ENCODE assay signal across 19 mouse cellular contexts in the genomic region with DNA sequence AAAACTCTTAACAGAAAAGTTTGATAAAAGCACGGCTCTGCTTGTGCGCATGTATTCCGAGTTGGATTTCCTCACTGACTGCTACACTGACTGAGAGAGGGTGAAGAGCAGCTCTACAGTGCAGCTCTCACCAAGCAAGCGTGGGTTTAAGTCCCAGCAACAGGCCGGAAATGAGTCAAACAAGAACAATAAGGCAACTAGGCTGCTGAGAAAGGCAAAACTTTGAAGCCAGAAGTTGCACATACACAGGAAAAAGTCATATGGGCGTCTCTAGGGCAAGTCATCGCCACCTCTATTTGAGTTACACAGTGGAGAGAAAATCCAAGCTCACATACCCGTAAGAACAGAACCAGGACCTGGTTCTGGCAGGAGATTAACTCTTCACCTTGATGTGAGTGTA. TPM values are rescaled to one million over a fixed set of nuclear protein-coding genes. Genes with fewer than 3 reads are reported as not detected.
A peak's percentile ranks its signal among the peaks of the same experiment; 100 is the strongest.
DNase-seq lines count a peak whose midpoint lies in the region; ATAC-seq and TF ChIP-seq lines count a peak whose summit lies in the region.
"Had no signal": no experiment of that assay in that cellular context is flagged by ENCODE, and none has a peak within 500 bp of the region (broad histone marks: within the 10 kb centered on the region; RNA-seq: fewer than 3 reads in every experiment).

No protein-coding gene starts in this region.

- no peak for TF ChIP-seq CTCF in liver, postnatal 0 days (IDR thresholded peaks at IDR 0.05; ENCODE audit: low read depth)
- no peak for TF ChIP-seq CTCF in intestine, postnatal 0 days (IDR thresholded peaks at IDR 0.05; ENCODE audit: low read depth)

- H3K4me1 ChIP-seq in heart, embryonic 13.5 days = peaks cover 6% of the 10 kb centered on the region; the same call in 1 of the 2 replicates
- H3K4me1 ChIP-seq in heart, embryonic 11.5 days (ENCODE audit: control insufficient read depth, insufficient read depth, low read length) = no peaks in the 10 kb centered on the region
- H3K4me1 ChIP-seq in liver, postnatal 0 days (ENCODE audit: insufficient read depth) = no peaks in the 10 kb centered on the region
- no peaks in the 10 kb centered on the region for H3K4me1 ChIP-seq in liver, embryonic 11.5 days (replicated peaks; ENCODE audit: control insufficient read depth, insufficient read depth, low read length)
- H3K4me1 ChIP-seq in intestine, postnatal 0 days (replicated peaks; ENCODE audit: control insufficient read depth, insufficient read depth, low read length) = no peaks in the 10 kb centered on the region
- H3K4me1 ChIP-seq: limb, embryonic 15.5 days; midbrain, embryonic 15.5 days had no signal

- no peak overlapping the region for H3K4me2 ChIP-seq in heart, embryonic 13.5 days
- no peak overlapping the region for H3K4me2 ChIP-seq in heart, embryonic 11.5 days
- no peak overlapping the region for H3K4me2 ChIP-seq in liver, postnatal 0 days (ENCODE audit: low read depth, low read length)
- no peak overlapping the region for H3K4me2 ChIP-seq in liver, embryonic 11.5 days
- H3K4me2 ChIP-seq in intestine, postnatal 0 days (replicated peaks; ENCODE audit: low read depth) = no peak overlapping the region
- H3K4me2 ChIP-seq: limb, embryonic 15.5 days; midbrain, embryonic 15.5 days had no signal

- H3K9me3 ChIP-seq in heart, embryonic 13.5 days = no peaks in the 10 kb centered on the region
- no peaks in the 10 kb centered on the region for H3K9me3 ChIP-seq in heart, embryonic 11.5 days (replicated peaks; ENCODE audit: control insufficient read depth, low read length)
- H3K9me3 ChIP-seq in liver, postnatal 0 days (ENCODE audit: low read length) = no peaks in the 10 kb centered on the region
- no peaks in the 10 kb centered on the region for H3K9me3 ChIP-seq in liver, embryonic 11.5 days (ENCODE audit: control insufficient read depth, low read length)
- H3K9me3 ChIP-seq in intestine, postnatal 0 days (ENCODE audit: control insufficient read depth) = no peaks in the 10 kb centered on the region
- H3K9me3 ChIP-seq: limb, embryonic 15.5 days; midbrain, embryonic 15.5 days had no signal

- no peaks in the 10 kb centered on the region for H3K27me3 ChIP-seq in heart, embryonic 13.5 days (replicated peaks)
- no peaks in the 10 kb centered on the region for H3K27me3 ChIP-seq in heart, embryonic 11.5 days (ENCODE audit: control insufficient read depth, insufficient read depth, low read length)
- H3K27me3 ChIP-seq in liver, postnatal 0 days (ENCODE audit: insufficient read depth, low read length) = no peaks in the 10 kb centered on the region
- no peaks in the 10 kb centered on the region for H3K27me3 ChIP-seq in liver, embryonic 11.5 days (replicated peaks; ENCODE audit: control insufficient read depth, insufficient read depth, low read length)
- H3K27me3 ChIP-seq in intestine, postnatal 0 days (replicated peaks; ENCODE audit: control insufficient read depth, insufficient read depth, low read length) = no peaks in the 10 kb centered on the region
- H3K27me3 ChIP-seq: limb, embryonic 15.5 days; midbrain, embryonic 15.5 days had no signal

- no peak for TF ChIP-seq EP300 in liver, postnatal 0 days (IDR thresholded peaks at IDR 0.05; ENCODE audit: low read depth)

- no peak overlapping the region; the same call in 1 of the 2 replicates for H3K9ac ChIP-seq in heart, embryonic 13.5 days
- no peak overlapping the region for H3K9ac ChIP-seq in heart, embryonic 11.5 days (ENCODE audit: low read depth, low read length)
- no peak overlapping the region for H3K9ac ChIP-seq in liver, postnatal 0 days (replicated peaks)
- H3K9ac ChIP-seq in liver, embryonic 11.5 days (ENCODE audit: low read depth, low read length) = no peak overlapping the region
- H3K9ac ChIP-seq in intestine, postnatal 0 days (ENCODE audit: low read depth, low read length) = no peak overlapping the region
- H3K9ac ChIP-seq: limb, embryonic 15.5 days; midbrain, embryonic 15.5 days had no signal

- peak overlapping the region; percentile 61; the same call in 1 of the 2 replicates for H3K27ac ChIP-seq in heart, embryonic 13.5 days (replicated peaks)
- H3K27ac ChIP-seq in heart, embryonic 11.5 days (ENCODE audit: low read depth, low read length) = no peak overlapping the region
- H3K27ac ChIP-seq in liver, postnatal 0 days (ENCODE audit: low read depth) = 0 out of 2 replicates have a peak overlapping the region, but pooled peaks have one; percentile 52
- H3K27ac ChIP-seq in liver, embryonic 11.5 days (ENCODE audit: low read depth, low read length) = no peak overlapping the region
- peak overlapping the region; percentile 35; the same call in 1 of the 2 replicates for H3K27ac ChIP-seq in intestine, postnatal 0 days (ENCODE audit: low read depth, low read length)
- H3K27ac ChIP-seq: limb, embryonic 15.5 days; midbrain, embryonic 15.5 days had no signal

- no peak for ATAC-seq in heart, embryonic 13.5 days (ENCODE audit: extremely low read depth, insufficient number of reproducible peaks, low FRiP score, low TSS enrichment)
- no peak for ATAC-seq in heart, embryonic 11.5 days (replicated peaks; ENCODE audit: insufficient number of reproducible peaks, low FRiP score, low TSS enrichment)
- 0 out of 2 replicates have a peak, but pooled peaks have one; percentile 27 for ATAC-seq in liver, postnatal 0 days
- no peak for ATAC-seq in liver, embryonic 11.5 days (replicated peaks; ENCODE audit: low FRiP score)
- ATAC-seq in intestine, postnatal 0 days = no peak
- ATAC-seq: forebrain, embryonic 16.5 days; midbrain, embryonic 15.5 days had no signal

- DNase-seq in liver, postnatal 0 days = no peak
- DNase-seq in liver, embryonic 11.5 days (ENCODE audit: low spot score) = no peak
- peak; percentile 58 for DNase-seq in CD4-positive, CD25-positive, alpha-beta regulatory T cell, adult 2 months (ENCODE audit: low read depth, low spot score)
- DNase-seq in thymus, postnatal 36 days = no peak
- DNase-seq in cerebellum, adult 11 months = no peak
- DNase-seq: cerebellum, adult 8-10 months; embryo, embryonic 11 days; gastrocnemius, postnatal 10 days; kidney, adult 18-20 months; layer of hippocampus, adult 9-11 months; lung, postnatal 36 days; thymus, adult 2 months had no signal

- no peak overlapping the region for H3K4me3 ChIP-seq in heart, embryonic 13.5 days
- no peak overlapping the region for H3K4me3 ChIP-seq in heart, embryonic 11.5 days (ENCODE audit: low read depth, low read length)
- H3K4me3 ChIP-seq in liver, postnatal 0 days (ENCODE audit: low read depth, low read length) = no peak overlapping the region
- no peak overlapping the region for H3K4me3 ChIP-seq in liver, embryonic 11.5 days (ENCODE audit: low read depth, low read length)
- H3K4me3 ChIP-seq in intestine, postnatal 0 days (ENCODE audit: low read depth, low read length) = no peak overlapping the region
- H3K4me3 ChIP-seq: erythroblast, embryonic 14.5 days; limb, embryonic 15.5 days; midbrain, embryonic 15.5 days had no signal

- peaks cover 58% of the 10 kb centered on the region for H3K36me3 ChIP-seq in heart, embryonic 13.5 days
- 0 out of 2 replicates have a peak, but pooled peaks cover 2% of the 10 kb centered on the region for H3K36me3 ChIP-seq in heart, embryonic 11.5 days (ENCODE audit: control insufficient read depth, insufficient read depth, low read length)
- peaks cover 21% of the 10 kb centered on the region for H3K36me3 ChIP-seq in liver, postnatal 0 days (replicated peaks; ENCODE audit: insufficient read depth, low read length)
- H3K36me3 ChIP-seq in liver, embryonic 11.5 days (ENCODE audit: control insufficient read depth, insufficient read depth, low read length) = peaks cover 7% of the 10 kb centered on the region
- peaks cover 35% of the 10 kb centered on the region for H3K36me3 ChIP-seq in intestine, postnatal 0 days (ENCODE audit: control insufficient read depth, insufficient read depth)

- WGBS in heart, embryonic 13.5 days = 80% methylated on average over 8 of the region's 8 CpGs
- WGBS in heart, embryonic 11.5 days (ENCODE audit: insufficient replicate concordance) = 78% methylated on average over 8 of the region's 8 CpGs
- 72% methylated on average over 8 of the region's 8 CpGs for WGBS in liver, postnatal 0 days (ENCODE audit: insufficient replicate concordance)
- 90% methylated on average over 8 of the region's 8 CpGs for WGBS in liver, embryonic 11.5 days
- WGBS in intestine, postnatal 0 days = 81% methylated on average over 8 of the region's 8 CpGs

RNA-seq across cellular contexts. Expression of gene Gm43951, which starts 10.1 kb away (rescaled TPM):
- 0.16 and 0.17 TPM in 2 replicates for polyA plus RNA-seq in heart, embryonic 13.5 days (2015; fragmentation: Nextera tagmentation; extraction: Ambion mirVana)
- polyA plus RNA-seq in heart, embryonic 11.5 days (2014; fragmentation: Nextera tagmentation; extraction: Ambion mirVana) = not detected in 2 replicates
- not detected in 2 replicates for polyA plus RNA-seq in liver, postnatal 0 days (2015; fragmentation: Nextera tagmentation; extraction: Ambion mirVana)
- polyA plus RNA-seq in liver, embryonic 11.5 days (2014; fragmentation: Nextera tagmentation; extraction: Ambion mirVana) = not detected in 2 replicates
- not detected in 2 replicates for polyA plus RNA-seq in intestine, postnatal 0 days (2015; fragmentation: Nextera tagmentation; extraction: Ambion mirVana)

RNA-seq across cellular contexts. Expression of gene 4933427D14Rik, which starts 10.8 kb away (rescaled TPM):
- 7.7 and 7.8 TPM in 2 replicates for polyA plus RNA-seq in heart, embryonic 13.5 days (2015; fragmentation: Nextera tagmentation; extraction: Ambion mirVana)
- 5.3 and 5.4 TPM in 2 replicates for polyA plus RNA-seq in heart, embryonic 11.5 days (2014; fragmentation: Nextera tagmentation; extraction: Ambion mirVana)
- 1.7 and 1.8 TPM in 2 replicates for polyA plus RNA-seq in liver, postnatal 0 days (2015; fragmentation: Nextera tagmentation; extraction: Ambion mirVana)
- 6.9 and 8.6 TPM in 2 replicates for polyA plus RNA-seq in liver, embryonic 11.5 days (2014; fragmentation: Nextera tagmentation; extraction: Ambion mirVana)
- 4.3 and 4.8 TPM in 2 replicates for polyA plus RNA-seq in intestine, postnatal 0 days (2015; fragmentation: Nextera tagmentation; extraction: Ambion mirVana)

RNA-seq across cellular contexts. Expression of gene Txndc17, which starts 10.8 kb away (rescaled TPM):
- 137 and 155 TPM in 2 replicates for polyA plus RNA-seq in heart, embryonic 13.5 days (2015; fragmentation: Nextera tagmentation; extraction: Ambion mirVana)
- polyA plus RNA-seq in heart, embryonic 11.5 days (2014; fragmentation: Nextera tagmentation; extraction: Ambion mirVana) = 150 and 155 TPM in 2 replicates
- 71.3 and 76.8 TPM in 2 replicates for polyA plus RNA-seq in liver, postnatal 0 days (2015; fragmentation: Nextera tagmentation; extraction: Ambion mirVana)
- polyA plus RNA-seq in liver, embryonic 11.5 days (2014; fragmentation: Nextera tagmentation; extraction: Ambion mirVana) = 144 and 153 TPM in 2 replicates
- 642 and 665 TPM in 2 replicates for polyA plus RNA-seq in intestine, postnatal 0 days (2015; fragmentation: Nextera tagmentation; extraction: Ambion mirVana)

RNA-seq across cellular contexts. Expression of gene Med31, which starts 18.9 kb away (rescaled TPM):
- 28.3 and 31.7 TPM in 2 replicates for polyA plus RNA-seq in heart, embryonic 13.5 days (2015; fragmentation: Nextera tagmentation; extraction: Ambion mirVana)
- 31.2 and 32.6 TPM in 2 replicates for polyA plus RNA-seq in heart, embryonic 11.5 days (2014; fragmentation: Nextera tagmentation; extraction: Ambion mirVana)
- polyA plus RNA-seq in liver, postnatal 0 days (2015; fragmentation: Nextera tagmentation; extraction: Ambion mirVana) = 12.2 and 12.5 TPM in 2 replicates
- 27.5 and 29.8 TPM in 2 replicates for polyA plus RNA-seq in liver, embryonic 11.5 days (2014; fragmentation: Nextera tagmentation; extraction: Ambion mirVana)
- polyA plus RNA-seq in intestine, postnatal 0 days (2015; fragmentation: Nextera tagmentation; extraction: Ambion mirVana) = 23.9 and 25.5 TPM in 2 replicates

Comparison
In these comparisons a context has a peak if more than half of its experiments do, and no peak if none do; other contexts are left out.
1. H3K27ac ChIP-seq: peak in heart, embryonic 13.5 days (single experiment), liver, postnatal 0 days (single experiment) and intestine, postnatal 0 days (single experiment); none in heart, embryonic 11.5 days (single experiment) and liver, embryonic 11.5 days (single experiment).